Mouse (Mus musculus): ENCODE data around the gene Fam243.

Fam243 gene

DNA sequence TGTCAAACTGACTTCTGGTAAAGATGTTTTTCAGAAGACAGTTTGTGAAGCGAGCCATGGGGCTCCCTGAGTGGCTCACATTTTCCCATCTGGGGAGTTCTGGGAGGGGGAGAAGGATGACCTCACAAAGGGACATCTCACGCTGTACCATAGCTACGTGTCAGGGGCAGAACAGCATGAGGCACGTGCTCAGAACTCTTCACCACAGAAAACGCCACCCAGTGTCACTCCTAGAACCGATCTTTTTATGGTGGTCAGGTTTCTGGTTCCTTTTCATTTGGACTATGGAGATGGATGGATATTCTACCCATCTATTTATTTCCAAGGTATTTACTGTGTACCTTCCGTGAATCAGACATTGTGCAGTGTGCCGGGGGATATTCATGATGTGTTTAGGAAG lies at the start of gene Fam243:
TSS of gene Fam243 (minus strand) at position 101 of the 400 bp plus-strand sequence.
- DNase-seq (ENCODE audit: low read depth, low spot score) = no peak

DNA sequence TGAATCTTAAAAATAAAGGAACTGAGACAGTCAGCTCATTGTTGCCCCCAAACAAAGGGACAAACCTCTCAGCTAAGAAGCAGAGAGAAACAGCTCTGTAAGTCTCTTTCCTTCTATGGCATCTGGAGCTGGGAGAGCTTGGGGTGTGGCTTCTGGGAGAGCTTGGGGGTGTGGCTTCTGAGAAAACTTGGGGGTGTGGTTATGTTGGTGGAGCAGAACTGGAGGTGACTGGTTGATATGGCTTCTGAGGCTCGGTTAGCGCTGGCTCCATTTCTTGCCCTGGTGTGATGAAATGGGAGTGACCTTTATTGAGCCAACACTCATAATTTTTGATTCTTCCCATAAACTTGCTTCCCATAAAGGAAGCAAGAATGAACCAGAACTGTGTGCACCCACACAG lies 48.0 kb upstream of the Fam243 start:
- DNase-seq (ENCODE audit: low read depth, low spot score) = no peak

DNA sequence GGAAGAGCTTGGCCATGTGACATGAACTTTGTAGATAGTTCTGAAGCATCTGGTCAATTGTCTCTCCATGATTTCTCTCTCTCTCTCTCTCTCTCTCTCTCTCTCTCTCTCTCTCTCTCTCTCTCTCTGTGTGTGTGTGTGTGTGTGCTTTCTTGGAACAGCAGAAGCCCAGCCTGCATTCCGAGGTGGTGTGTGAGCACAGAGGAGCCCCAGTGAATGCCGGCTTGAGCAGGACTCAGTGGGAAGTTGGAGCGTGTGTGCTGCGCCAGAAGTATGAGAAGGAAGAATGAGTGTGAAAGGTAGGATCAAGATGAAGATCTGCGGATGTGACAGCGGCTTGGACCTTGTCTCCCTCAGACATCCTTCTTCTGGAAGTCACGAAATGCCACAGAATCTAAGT lies 44.2 kb upstream of the Fam243 start:
- DNase-seq (ENCODE audit: low read depth, low spot score) = no peak

DNA sequence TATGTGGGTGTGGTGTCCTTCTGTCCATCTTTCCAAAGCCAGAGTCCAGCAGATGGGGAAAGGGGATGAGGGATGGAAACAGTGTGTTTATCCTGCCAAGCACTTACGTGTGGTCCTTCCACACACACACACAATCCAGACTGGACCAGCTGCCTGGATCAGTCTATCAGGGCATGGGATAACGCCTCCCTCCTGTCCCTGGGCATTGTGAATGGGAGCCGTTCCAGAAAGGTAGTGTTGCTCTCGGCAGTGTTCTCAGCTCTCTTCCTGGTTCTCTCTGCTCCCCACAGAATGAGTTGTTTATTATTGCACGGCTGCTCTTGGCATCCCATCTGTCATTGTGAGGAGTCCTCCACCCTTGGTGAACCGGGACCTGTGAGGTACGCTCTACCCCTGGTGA lies 39.5 kb upstream of the Fam243 start:
- no peak for DNase-seq (ENCODE audit: low read depth, low spot score)

DNA sequence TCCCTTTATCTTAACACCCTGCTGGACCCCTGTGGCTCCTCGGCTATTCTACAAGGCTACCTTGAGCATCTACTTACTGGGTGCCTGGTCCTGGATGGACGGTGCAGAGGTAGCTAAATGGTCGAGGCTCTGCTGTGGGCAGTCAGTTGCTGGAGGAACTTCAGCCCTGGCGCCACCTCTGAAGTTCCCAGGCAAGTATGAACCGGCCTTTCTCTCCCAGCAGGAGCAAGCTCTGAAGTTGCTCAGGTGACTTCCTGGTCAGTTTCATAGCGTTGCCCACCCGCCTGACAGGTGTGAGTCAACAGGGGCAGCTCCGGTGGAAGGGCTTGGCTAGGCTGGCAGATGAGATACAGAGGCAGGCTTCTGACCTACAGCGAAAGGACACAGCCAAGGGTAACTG lies 38.0 kb upstream of the Fam243 start, which contains the start of gene Kcne1:
TSS of gene Kcne1 (minus strand) at position 240 of the 400 bp plus-strand sequence.
- no peak for DNase-seq (ENCODE audit: low read depth, low spot score)

DNA sequence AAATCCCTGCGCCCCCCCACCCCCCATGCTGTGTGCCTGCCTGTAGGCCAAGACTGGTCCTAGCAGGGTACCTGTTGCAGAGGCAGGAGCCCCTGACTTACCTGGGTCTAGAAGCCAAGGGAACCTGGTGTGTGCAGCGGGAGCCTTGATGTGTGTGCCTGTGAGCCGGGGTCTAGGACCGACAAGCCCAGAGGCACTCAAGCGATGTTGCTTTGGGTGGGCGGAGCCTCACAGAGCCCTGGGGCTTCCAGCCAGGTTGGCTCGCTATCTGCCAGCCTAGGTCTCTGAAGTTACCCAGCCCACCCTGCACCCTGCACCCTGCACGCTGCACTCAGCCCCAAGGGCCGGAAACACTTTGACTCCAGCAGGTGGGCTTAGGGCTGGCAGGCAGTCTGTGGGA lies 37.5 kb upstream of the Fam243 start:
- DNase-seq (ENCODE audit: low read depth, low spot score) = no peak

DNA sequence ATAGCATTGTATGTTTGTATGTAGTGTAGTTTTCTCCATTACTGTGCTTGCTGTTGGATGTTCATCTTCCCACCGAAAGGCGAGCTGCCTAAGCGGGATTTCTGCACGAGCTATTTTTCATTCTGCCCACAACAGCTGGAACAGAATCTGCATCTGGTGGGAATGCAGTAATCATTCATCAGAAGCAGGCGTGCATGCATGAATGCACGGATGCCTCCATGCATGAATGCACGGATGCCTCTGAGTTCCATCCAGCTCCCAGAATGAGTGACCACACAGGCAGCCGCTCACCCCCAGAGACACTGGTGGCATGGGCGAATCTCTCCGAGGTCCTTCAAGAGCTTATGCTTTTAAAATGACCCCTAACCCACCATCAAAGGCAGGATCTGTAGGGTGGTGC lies 36.3 kb upstream of the Fam243 start:
- DNase-seq (ENCODE audit: low read depth, low spot score) = no peak

DNA sequence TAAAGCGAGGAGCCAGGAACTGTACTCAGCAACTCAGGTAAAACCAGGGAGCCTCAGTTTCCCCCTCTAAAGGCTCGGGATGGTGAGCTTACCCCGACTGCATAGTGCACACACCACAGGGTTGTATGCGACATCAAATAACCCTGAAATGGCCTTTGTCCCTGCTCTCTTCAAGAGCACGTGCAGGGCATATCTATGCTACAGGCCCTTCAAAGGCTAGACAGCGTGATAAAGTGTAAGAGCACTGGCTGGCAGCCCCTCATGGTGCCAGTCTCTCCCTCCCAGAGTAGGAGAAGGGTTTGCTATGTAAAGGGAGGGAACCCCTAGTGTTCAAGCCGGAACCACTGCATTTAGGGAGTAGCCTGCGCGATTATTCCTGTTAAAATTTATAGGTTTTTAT lies 35.8 kb upstream of the Fam243 start:
- DNase-seq (ENCODE audit: low read depth, low spot score) = no peak

DNA sequence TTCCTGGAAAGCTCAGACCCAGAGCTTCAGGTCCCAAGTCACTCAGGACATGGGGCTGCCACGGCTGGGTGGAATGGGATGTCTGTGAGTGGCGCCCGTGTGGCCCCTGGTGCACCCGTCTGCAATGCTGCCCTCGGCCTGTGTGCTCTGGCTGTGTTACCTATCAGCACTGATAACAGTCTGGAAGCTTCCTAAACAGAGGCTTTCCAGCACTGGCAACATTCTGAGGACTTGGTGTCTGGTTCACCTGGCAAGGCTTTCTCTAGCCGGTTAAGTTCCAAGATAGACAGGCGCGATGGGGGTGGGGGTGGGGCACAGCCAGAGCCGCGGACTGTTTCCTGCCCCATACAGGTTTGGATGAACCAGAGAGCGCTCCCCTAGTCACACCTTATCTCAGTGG lies 34.7 kb upstream of the Fam243 start:
- DNase-seq (ENCODE audit: low read depth, low spot score) = no peak

DNA sequence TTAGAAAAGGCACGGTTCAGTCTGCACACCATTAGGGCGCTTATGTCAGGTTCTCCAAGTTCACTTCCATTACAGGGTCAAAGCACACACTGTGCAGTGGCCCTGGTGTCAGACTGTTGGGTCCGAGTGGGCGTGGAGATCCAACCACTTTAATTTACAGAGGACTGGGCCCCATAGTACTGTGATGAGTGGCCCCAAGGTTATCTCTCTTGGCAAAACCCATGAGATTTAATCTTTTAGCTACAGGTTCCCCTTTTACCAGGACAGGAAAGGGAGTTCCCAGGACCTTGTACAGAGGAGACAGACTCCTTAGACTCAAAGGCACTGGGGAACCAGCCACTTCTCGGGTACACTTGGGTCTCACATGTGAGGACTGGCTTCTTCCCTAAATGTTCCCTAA lies 34.1 kb upstream of the Fam243 start:
- no peak for DNase-seq (ENCODE audit: low read depth, low spot score)

DNA sequence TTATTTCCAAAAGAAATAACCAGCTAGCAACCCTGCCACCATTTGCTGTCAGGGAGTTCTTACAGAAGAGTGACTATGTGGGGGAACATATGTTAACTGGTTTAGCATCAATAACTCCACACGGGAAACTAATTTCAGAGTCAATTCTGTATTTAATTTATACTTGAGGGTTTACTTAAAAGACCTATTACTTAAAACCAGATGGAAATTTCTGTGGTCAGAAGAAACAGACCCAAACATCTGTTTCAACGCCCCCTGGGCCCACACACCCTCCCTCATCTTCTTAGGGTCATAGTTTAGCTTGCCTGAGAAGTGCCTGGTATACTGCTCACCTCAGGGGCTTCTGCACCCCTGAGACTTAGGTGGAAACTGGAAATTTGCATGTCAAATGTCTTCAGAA lies 32.7 kb upstream of the Fam243 start:
- no peak for DNase-seq (ENCODE audit: low read depth, low spot score)

DNA sequence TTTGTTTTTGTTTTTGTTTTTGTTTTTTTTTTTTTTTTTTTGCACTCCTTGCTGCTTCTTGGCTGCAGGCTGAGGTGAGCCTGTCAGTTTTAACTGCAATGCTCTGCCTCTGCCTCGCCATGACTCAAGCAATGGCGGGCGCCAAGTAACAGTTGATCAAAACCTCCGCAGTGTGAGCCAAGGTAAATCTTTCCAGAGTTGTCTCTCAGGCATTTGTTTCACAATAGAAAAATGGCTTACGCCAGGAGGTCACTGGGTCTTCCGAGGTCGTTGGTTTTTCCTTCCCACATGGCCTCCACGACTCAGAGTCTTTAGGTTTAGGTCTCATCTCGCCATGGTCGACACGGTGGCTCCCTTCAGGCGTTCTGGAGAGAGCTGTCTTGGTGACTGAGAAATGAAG lies 32.1 kb upstream of the Fam243 start:
- DNase-seq (ENCODE audit: low read depth, low spot score) = no peak

DNA sequence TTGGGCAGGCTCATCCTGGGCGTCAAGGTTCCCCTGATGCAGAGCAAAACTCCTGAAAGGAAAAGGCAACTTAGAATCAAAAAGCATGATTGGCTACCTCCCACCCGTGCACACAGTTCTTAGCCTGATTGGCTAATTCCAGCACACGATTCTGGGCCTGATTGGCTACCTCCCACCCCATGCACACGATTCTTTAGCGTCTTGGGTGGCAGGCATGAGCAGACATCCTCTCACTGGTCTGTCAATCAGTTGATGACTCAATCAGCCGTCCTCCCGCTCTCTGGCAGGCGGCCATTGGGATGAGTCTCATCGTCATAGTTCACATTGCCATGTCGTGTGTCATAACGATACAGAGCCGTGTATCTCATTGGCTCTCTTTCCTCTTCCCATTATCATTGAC lies 27.7 kb upstream of the Fam243 start:
- DNase-seq (ENCODE audit: low read depth, low spot score) = no peak

DNA sequence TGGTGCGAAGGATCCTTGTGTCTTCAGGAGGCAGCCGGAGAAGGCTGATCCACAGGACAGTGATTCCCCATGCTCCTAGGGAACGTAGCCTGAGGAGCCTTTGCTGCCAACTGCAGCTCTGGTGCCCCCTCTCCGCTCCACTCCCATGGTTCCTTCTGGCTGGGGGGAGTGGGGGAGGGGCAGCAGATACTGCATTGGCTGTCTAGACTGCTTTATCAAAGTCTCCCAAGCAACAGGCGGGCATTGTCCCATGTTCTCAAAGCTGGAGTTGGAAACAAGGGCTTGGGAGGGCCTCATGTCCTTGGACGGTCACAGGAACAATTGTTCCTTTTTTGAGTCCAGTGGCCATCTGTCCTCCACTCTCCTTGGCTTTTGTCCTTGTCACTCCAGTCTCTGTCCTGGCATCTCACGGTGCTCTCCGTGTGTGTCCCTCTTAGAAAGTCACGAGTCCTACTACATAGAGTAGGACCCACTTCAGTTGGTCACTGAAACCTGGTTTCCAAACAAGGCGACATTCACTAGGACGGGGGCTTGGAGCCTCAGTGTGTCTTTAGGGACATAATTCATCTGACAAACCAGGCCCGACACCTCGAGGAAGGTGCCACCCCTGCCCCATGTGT lies 25.2 kb upstream of the Fam243 start:
- DNase-seq (ENCODE audit: low read depth, low spot score) = no peak

DNA sequence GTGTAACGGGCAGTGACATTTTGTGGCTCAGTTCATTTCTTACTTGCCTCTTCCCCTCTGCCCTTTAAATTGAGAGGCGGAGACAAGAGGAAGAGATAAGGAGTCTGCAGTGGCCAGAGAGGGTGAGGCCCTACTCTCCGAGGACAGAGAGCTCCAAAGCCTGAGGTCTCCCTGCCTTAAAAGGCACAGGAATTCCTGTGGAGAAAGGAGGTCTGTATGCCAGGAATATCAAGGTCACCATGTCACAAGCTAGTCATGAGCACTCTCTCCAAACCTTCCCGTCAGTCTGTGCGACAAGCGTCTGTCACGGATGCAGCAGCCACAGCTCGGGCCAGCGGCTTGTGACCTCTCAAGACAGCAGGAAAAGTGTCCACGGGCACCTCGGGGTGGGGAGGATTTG lies 23.9 kb upstream of the Fam243 start:
- no peak for DNase-seq (ENCODE audit: low read depth, low spot score)

DNA sequence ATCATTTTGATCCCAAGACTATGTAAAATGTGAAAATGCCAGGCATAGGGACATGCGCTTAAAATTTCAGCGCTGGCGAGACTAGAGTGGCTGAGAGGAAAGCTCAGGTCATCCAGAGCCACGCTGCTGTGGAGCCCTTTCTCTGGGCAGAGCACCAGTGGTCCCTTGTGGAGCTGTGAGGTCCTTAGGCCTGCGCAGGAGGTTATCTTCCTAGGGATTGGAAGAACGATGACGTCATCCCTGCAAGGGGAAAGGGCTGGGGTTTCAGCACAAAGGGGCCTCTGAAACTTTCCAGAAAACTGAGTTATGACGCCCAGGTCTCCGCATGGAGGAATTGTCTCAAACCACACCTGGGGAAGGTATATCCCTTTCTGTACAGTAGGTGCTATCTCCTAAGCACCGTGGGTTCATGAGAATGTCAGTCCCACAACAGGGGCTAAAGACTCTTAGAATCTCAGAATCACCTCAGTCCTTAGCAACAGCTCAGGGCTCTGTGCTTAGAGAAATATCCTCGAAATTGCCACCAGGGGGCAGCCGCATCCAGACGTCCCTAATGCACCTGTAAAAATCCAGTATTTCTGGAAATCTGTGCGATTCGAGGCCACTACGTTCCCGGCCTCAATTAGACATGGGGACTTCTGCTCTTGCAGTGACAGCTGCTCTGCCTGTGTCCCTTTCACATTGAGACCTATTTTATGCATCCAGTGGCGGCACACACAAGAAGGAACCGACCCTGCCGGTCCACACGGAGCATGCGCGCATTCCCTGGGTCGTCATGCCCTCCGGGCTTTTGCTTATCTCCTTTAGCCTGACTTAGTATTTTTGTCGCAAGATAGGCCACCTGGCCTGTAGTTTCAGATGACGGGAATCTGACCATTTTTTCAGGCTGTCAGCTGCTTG lies 19.6 kb upstream of the Fam243 start:
- DNase-seq (ENCODE audit: low read depth, low spot score) = peak; percentile 49

DNA sequence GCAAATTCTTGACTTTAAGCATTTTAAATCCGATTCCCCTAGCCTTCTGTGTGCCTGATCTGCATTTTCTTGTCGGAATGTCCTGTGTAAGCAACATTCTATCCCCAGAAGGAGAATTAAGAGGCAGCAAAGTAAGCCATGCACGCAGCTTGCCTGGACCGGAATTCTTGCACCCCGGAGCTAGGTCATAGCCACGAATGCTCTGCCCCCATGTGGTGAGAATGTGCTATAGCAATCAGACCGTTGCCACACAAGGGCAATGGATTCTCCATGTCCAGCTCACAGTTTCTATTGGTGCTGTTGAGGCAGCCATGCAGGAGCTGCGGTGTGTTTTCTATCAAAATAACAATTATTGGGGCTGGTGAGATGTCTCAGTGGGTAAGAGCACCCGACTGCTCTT lies 15.0 kb upstream of the Fam243 start:
- peak; percentile 27 for DNase-seq (ENCODE audit: low read depth, low spot score)

DNA sequence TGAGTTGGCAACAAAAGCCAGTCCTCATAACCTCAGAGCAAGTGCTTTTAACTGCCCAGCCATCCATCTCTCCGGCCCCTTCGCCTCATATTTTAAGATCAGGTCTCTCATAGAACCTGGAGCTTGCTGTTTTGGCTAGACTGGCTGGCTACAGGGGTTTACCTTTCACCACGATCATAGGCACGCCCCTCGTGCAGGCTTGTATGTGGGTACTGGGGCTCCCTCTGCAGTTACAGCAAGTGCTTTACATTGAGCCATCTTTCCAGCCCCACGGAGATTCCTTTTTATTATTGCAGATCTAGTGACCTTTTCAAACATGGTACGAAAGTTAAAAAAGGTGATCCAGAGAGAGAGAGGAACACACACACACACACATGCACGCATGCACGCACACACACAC lies 13.4 kb upstream of the Fam243 start:
- no peak for DNase-seq (ENCODE audit: low read depth, low spot score)

DNA sequence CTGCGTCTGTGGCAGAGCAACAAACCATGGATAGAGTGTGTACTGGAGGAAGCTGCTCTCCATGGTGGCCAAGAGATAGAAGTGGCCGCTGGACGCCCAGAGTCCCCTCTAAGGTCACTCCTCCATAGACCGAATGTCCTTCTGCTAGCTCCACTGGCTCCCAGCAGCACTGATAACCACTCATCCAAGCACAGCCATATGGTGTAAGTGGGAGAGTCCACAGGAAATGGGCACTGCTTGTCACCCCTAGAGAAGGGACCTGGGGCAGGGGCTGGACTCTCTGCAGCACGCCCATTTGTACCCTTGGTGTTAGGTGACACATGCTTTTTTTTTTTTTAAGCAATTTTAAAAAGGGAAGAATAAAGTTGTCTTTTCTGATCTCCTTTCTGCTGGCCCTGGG lies 9.7 kb upstream of the Fam243 start:
- DNase-seq (ENCODE audit: low read depth, low spot score) = no peak

DNA sequence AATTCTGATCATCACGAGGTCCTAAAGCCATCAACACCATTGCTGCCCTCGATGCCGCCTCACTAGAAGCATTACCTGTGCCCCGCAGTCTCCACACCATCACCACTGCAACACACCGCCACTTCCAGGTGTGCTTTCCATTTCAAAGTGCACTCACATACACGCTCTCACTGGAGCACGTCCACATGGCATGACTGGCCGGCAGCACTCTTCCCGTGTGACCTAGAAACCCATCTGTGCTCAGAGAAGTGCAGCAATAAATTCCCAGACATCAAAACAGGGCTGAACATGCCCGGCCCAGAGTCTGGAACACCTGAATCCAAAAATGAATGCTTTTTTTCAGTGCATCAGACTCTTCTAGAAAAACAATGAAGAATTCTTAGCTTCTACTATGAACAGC lies 6.7 kb upstream of the Fam243 start:
- DNase-seq (ENCODE audit: low read depth, low spot score) = no peak

DNA sequence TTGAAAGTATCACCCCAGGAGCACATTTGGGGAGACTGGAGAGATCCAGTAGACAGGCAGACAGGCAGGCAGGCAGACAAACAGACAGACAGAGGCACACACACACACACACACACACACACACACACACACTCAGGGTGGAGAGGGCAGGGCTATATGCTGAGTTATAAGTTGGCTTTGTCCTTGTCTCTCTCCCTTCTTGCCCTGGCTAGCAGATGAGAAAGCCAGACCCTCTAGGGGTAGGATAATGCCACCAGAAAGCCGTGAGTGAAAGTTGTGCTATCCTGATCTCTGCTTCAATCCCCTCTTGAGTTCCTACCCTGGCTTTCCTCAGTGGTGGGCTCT lies 3.8 kb upstream of the Fam243 start:
- DNase-seq (ENCODE audit: low read depth, low spot score) = no peak

DNA sequence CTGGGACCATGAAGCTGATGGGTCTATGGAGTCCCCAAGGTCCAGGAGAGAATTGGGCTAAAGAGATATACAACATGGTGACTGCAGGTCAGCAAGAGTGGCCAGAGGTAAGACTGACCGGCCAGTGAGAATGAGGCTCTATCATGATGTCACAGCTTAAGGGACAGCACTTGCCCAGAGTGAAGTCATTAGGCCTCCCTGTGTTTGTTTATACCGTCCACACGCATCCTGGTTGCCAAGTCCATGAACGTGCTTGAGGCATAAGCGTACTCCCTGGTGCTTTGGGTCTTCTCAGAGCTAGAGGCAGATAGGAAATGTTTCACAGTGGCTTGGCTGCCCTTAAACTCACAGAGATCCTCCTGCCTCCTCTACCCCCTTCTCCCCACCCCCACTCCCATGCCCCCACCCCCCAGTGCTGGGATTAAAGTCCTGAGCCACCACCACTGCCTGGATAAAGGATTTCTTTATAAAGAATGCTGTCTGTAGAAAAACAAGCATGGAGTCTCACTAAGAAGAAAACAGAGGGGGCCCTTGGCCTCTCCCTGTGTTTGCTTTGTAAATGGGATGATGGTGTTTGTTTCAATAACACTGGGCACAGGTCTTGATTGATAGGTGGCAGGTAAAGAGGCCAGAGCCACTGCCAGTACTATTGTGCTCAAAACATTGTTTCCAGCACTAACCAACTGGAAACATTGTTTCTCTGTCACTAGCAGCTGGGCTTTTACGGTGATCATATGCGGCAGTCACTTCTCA lies 3.2 kb upstream of the Fam243 start:
- no peak for DNase-seq (ENCODE audit: low read depth, low spot score)

DNA sequence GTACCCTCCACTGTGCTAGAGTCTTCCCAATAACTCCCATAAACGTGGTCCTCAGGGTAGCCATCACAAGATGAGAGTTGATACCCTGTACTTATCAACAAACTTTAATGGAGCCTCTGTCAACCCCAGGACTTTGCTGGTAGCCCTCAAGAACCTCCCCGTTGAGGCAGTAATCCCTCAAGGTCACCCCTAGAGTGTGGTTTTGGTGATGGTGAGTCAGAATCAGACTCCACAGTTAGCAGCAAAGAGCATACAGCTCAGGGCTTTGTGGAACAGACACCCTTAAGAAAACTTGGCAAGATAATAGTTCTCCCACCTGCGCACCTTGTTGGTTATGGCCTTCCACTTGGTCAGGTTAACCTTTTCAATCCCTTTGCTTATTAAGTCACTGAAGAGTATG lies 880 bp downstream of the Fam243 start:
- DNase-seq (ENCODE audit: low read depth, low spot score) = no peak

Data from telencephalon, adult 2 months (tissue).